Mouse (Mus musculus): ENCODE measurements around the gene Gm17657. TPM values are rescaled to one million over a fixed set of nuclear protein-coding genes. Genes with fewer than 3 reads are reported as not detected.
A peak's percentile ranks its signal among the peaks of the same experiment; 100 is the strongest.
"Not testable (repeated sequence)": the region's sequence is repeated elsewhere in the genome, so short reads cannot be mapped to it uniquely, and the experiment has no call there.

Gene Gm17657
- polyA plus RNA-seq, 3 experiments from 2014 or later = 0.23 to 0.39 TPM; not detected in 1

- no peak for ATAC-seq
Measured at GRCm38 (mm10) chr17:29545241-29545640, 4.2 kb downstream of the Gm17657 start.

GRCm38 (mm10) chr17:29544064-29544463 is 5.4 kb downstream of the Gm17657 start:
- no peak for ATAC-seq

- ATAC-seq = no peak
Measured at GRCm38 (mm10) chr17:29542831-29543690, 6.4 kb downstream of the Gm17657 start.

- no peak for ATAC-seq
Measured at GRCm38 (mm10) chr17:29541419-29541818, 8.0 kb downstream of the Gm17657 start.

GRCm38 (mm10) chr17:29540426-29540825 is 9.0 kb downstream of the Gm17657 start:
- no peak for ATAC-seq

- ATAC-seq = peak; percentile 55
Measured at GRCm38 (mm10) chr17:29533866-29534265, 15.6 kb downstream of the Gm17657 start.

- peak; percentile 94 for ATAC-seq
Measured at GRCm38 (mm10) chr17:29531757-29532384, 17.6 kb downstream of the Gm17657 start.

- no peak for ATAC-seq
Measured at GRCm38 (mm10) chr17:29531278-29531677, 18.2 kb downstream of the Gm17657 start.

GRCm38 (mm10) chr17:29530508-29530907 is 18.9 kb downstream of the Gm17657 start:
- ATAC-seq = no peak

- no peak for ATAC-seq
Measured at GRCm38 (mm10) chr17:29528568-29529187, 20.8 kb downstream of the Gm17657 start.

- ATAC-seq = no peak
Measured at GRCm38 (mm10) chr17:29525613-29526012, 23.8 kb downstream of the Gm17657 start.

- no peak for ATAC-seq
Measured at GRCm38 (mm10) chr17:29519731-29520130, 29.7 kb downstream of the Gm17657 start.

GRCm38 (mm10) chr17:29518665-29519064 is 30.8 kb downstream of the Gm17657 start:
- ATAC-seq = not testable (repeated sequence)

GRCm38 (mm10) chr17:29514435-29514834 is 35.0 kb downstream of the Gm17657 start:
- ATAC-seq = peak; percentile 74

GRCm38 (mm10) chr17:29513044-29513730 is 36.3 kb downstream of the Gm17657 start:
- ATAC-seq = peak; percentile 43

GRCm38 (mm10) chr17:29510691-29511090 is 38.7 kb downstream of the Gm17657 start:
- no peak for ATAC-seq

GRCm38 (mm10) chr17:29508927-29509608 is 40.4 kb downstream of the Gm17657 start:
- ATAC-seq = no peak

- ATAC-seq = no peak
Measured at GRCm38 (mm10) chr17:29503700-29504099, 45.7 kb downstream of the Gm17657 start.

- ATAC-seq = no peak
Measured at GRCm38 (mm10) chr17:29502669-29503665, 46.5 kb downstream of the Gm17657 start.

- ATAC-seq = no peak
Measured at GRCm38 (mm10) chr17:29502005-29502668, 47.3 kb downstream of the Gm17657 start.

All from inflammation-experienced regulatory T-cells, adult 6 months (primary cell).